Mouse (Mus musculus) c-Kit-positive CD71-negative TER-119-negative erythroid progenitor cells, embryonic 14.5 days (primary cell): ENCODE results near the gene Xylt1.

ENCODE experiments used
- DNase-seq: peaks from one replicate; pipeline ENCODE4 v3.0.0-alpha.2; 2013; ENCODE audit warnings: low read depth

Xylt1 gene

DNA sequence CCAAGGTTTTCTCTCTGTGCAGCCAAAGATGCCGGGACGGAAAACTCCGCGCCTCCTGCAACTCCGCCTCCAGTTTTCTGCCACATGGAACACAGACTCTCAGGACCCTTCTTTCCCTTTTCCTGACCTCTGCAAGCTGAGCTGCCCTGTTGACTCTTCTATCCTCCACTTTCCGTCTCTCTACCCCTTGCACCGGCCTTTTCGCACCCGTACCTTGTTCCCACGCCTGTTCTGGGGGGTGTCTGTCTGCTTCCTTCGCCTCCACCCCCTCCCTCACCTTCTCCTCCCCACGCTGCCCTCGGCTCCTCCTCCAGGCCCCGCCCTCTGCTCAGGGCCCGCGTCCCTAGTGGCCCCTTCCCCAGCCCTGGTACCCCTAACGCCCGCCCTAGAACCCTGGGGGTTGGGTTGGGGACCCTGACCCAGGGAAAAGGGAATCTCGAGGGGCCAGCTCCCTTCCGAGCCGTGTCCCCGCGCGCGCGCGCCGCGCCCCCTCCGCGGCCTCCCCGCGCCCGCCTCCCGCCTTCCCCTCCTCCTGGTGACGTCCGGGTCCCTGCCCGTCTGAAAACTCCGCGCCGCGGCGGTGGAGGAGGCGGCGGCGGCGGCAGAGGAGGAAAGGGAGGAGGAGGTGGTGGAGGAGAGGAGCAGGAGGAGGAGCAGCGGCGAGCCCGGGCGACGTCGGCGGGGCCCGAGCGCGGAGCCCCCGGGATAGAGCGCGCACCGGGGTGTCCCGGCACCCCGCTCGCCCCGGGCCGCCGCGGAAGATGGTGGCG is at the start of gene Xylt1:
Gene Xylt1, plus strand, starts transcription at position 562 of the 770 bp plus-strand sequence.
- no peak for DNase-seq

DNA sequence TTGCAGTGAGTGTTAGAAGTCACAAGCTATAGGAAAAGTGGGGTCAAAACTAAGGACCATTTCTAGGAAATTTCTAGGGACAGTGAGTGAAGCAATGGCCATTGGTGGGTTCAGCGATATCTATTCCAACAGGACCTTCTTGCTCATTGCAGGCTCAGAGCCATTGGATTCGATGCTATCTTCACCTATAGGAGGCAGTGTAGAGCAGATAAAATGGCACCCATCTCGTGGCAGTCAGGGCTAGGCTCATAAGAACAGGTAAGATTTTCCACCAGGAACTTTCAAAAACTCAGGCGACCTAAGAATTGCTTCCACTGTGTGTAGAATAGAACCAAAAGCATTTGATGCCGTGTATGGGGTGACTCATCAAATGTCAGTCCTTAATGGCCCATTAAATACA is 46.8 kb upstream of the Xylt1 start:
- no peak for DNase-seq

DNA sequence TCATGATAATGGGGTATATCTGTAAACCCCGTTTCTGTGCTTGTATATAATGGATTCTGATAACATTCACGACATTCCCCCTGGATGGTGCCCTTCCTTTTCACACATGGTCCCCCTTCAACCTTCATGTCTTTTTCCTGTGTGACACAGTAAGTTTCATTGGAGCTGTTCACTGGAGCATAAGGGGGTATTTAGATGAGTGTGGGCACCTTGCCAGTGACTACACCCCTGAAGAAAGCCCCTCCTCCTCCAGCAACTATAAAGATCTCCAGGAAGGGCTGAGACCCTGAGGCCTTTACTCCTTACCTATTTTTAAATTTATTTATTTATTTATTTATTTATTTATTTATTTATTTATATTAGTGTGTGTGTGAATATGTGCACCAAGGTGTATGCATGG is 24.5 kb upstream of the Xylt1 start:
- DNase-seq: no peak

DNA sequence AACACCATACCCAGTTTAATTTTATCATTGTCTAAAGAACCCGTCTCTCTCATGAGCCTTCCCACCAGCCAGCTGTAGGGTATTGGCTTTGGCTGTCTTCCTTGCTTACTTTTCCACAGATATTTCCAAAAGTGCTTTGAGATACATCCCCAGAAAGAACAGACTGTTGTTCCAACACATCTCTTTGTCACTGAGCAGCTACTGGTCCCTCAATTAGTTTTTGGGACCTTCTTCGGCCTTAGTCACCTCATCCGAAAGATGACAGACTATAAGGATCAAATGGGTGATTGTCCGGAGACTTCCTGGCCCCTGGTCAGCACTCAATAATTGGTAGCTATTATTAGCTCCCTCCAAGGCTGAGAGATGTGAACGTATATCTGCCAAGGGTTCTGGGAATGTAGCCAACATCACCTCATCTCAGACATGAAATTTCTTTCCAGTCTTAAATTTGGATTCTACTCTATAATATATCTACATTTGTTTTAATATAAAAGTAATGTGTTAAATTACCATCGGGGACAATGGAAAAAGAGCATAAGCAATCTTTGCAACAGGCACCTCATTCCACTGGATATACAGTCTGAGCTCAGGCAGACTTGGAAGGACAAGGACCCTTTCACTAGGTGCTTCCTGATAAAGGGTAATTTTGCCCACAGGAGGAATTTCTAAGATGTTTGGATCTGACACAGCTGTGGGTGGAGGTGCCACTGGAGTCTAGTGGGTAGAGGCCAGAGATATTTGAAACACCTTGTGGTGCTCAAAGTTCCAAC is 23.2 kb upstream of the Xylt1 start:
- no peak for DNase-seq

DNA sequence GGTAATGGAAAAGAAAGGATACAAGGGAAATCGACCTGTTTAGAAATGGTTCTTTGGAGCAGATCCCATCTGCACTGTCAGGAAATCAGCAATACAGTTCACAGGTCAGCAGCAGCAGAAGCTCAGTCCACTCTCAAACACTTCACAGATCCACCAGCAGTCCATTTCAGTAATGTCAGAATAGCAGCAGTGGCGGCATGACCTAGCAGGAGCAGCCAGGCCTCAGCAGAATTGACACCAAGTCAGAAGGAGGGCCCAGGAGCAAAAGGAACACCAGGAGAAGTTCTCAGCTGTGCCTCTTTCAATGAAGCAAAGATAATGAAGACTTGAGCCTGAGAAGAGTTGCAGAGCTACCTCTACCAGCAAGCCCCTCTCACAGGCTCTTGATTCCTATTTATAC is 19.5 kb upstream of the Xylt1 start:
- DNase-seq: no peak

DNA sequence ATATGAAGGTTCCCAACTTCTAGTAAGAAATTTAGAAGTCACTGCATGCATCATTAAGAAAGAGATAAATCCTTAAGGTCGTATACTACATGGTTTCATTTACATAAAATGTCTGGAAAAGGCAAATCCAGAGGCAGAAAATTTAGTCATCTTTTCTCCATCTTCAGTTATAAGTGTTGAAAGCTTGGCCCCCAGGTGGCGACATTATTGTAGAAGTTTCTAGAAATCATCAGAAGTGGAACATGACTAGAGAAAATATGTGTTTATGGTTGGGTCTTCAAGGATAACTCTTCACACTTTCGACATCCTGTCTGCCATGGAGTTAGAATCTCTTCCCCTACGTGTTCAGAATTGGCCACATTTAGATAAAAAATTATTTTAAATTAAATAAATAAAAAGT is 18.3 kb upstream of the Xylt1 start:
- DNase-seq: no peak

DNA sequence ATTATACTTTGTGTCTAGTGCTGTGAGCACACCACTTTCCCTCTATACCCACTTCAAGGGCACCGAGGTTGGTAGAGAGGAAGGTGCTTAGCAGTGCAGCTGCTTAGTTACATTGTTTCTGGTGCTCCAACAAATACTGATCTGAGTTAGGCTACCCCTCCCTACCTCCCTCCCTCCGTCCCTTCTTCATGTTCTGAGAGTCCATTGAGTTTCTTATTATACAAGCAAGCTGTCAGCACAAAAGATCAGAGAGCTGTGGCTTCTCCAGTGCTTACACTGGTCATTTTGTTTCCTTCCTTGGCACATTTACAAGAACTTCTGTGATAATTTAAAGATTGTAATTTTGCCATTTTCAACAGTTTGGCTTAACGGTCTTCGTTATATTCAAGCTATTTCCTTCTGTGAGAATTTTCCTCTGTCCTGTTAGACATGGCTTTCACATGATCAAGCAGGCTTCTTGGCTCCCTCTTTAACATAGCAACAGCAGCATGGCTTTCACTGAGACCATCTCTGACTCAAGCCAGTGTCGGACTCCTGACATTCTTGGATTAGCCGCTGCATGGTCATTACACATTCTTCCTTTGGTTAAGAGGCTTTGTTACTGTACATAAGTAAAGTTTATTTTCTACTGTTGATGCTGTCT is 12.0 kb upstream of the Xylt1 start:
- no peak for DNase-seq

DNA sequence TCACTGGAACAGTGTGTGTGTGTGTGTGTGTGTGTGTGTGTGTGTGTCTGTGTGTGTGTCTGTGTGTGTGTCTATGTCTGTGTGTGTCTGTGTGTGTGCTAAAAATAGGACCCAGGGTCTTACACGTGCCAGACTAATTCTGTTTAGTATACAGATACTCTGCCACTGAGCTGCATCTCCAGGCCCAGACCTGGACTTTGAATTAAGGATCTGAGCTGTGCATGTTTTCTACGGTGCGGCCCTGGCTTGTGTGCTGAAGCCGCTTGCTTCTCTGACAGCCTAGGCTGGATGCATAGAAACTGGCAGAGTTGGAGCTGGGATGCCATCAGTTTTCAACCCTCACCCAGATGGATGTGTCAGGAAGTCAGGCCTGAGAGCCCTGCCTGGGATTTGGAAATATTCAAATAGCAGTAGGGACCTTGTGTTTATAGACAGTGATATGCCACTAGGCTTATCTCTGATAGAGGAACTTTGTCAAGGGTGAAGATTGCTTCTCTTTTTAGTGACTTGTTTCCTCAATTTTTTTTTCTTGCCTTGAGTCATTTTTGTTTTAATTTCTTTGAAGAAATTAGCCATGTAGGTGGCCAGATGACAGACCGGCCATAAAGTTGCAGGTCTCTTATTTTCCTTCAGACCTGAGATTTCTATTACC is 11.4 kb upstream of the Xylt1 start:
- no peak for DNase-seq

DNA sequence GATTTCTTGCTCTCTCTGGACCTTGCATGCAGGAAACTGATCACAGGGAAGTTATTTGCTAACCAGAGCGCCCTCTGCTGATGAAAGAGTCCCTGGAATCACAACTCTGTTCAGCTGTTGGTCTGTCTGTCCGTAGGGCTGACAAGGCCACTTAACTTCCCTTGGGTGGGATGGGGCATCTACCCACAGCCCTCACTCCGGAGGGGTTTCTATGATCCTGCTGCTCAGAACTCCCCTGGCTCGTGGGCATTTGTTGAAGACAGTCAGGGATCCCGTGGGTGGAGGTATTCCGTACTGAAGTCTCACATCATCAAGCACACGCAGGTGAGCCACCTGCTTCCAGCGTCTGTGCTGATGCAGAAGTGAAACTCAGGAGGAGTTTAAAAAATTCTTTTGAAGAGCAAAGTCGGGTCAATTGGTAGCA is 4.9 kb upstream of the Xylt1 start:
- no peak for DNase-seq

DNA sequence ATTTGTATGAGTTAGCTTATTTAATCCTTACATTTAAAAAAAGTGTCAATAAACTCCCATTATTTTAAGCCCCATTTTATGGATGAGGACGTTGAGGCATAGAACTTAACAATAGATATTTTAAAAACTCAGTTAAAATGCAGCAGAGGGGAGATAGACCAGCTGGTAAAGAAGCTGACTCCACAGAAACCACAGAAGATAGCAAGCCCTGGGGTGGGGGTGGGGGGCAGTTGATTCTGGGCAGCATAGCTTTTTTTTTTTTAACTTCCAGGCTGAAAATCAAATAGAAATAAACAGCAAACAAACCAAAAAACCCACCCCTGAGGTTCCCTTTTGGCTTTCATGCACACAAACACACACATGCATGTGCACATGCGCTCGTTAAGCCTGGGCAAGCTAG is 3.6 kb upstream of the Xylt1 start:
- no peak for DNase-seq

DNA sequence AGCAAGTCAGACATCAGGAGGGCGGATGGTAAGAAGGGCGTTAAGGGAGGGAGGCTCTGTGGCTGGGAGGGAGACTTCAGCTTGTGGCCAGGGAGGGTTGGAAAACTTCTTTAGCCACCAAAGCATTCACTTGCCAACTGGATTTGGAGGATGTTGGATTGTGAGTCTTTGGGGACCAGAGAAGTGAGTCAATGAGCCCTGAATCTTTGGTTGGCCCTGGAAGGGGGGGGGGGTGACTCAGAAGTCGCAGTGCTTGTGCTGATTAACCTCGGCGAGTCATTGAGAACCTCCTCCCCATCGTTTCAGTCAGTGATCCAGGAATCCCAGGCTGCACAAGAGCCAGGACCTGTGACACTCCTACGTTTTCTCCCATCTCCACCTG is 752 bp upstream of the Xylt1 start:
- no peak for DNase-seq

DNA sequence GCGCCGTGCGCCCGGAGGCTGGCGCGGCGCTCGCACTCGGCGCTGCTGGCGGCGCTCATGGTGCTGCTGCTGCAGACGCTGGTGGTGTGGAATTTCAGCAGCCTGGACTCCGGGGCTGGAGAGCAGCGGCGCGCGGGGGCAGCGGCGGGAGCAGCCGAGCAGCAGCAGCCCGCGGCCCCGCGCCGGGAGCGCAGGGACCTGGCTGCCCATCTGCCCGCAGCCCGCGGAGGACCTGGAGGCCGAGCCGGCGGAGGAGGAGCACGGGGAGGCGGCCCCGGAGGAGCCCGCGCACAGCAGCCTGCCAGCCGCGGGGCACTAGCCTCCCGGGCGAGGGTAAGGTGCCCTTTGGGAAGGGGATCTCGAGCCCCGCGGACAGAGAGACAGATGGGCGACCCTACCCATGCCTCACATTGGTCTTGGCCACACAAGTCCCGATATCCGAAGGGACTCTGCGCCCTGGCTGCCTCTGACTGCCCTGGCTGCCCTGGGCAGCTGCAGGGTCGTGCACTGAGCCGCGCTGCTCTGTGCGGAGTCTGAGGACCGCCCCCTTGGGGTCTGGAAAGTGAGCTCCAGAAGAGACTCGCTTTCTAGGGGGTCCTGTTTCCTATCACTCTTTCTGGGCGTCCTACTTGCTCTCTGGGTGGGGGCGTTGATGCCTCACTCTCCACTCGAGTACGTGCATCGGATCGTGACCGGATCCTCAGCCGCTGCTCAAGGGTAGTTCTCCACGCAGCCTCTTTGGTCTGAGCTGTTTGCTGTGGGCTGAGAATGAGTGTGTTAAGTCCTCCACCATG is 606 bp downstream of the Xylt1 start:
- no peak for DNase-seq

DNA sequence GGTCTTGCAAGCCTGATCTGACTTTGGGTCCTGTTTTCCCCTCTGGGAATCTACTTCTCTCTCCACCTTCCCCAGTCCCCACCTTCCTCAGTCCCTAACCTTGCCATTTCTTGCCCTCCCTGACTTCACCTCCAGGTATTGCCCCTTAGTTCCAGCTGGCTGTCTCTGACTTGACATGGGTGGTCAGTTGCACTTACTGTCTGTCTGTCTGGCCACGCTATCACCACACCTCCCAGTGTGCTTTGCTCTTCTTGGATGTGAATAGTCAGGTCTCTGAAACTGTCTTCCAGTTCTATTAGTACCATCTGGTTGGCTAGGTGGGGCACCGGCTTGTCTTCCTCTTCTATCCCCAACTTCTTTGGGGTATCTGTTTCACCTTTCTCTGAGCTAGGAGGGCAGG is 1.2 kb downstream of the Xylt1 start:
- no peak for DNase-seq

DNA sequence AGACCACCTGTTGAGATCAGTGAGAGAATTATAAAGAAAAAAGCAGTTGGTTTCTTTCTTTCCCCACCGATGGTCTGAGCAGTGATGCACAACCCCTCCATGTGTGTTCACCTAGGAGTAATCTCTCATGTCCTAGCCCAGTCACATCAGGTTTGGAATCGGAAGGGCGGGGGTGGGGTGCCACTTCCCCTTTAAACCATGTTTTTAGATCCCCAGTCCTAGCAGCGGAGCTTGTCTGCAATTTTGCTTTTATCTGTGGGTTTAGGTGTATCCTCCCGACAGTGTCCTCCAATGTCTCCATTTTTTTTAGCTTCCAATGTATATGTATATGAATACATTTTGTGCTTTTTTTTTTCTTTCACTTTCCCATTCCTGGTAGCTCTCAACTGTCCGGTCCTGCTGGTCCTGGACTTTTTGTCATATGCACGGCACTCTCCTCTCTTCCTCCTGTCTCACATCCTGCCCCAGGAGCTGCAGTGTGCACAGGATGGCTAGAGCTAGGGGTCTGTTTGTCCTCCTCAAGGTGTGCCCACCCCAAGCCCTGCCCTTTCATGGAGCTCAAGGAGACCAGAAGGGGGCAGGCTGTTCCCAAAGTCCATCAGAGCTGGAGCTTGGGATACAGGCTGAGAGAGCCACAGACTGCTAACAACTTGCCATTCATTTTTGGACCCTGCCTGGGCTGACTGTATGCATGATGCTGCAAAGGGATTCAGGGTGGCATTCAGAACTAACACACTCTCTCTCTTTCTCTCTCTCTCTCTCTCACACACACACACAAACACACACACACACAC is 2.6 kb downstream of the Xylt1 start:
- no peak for DNase-seq

DNA sequence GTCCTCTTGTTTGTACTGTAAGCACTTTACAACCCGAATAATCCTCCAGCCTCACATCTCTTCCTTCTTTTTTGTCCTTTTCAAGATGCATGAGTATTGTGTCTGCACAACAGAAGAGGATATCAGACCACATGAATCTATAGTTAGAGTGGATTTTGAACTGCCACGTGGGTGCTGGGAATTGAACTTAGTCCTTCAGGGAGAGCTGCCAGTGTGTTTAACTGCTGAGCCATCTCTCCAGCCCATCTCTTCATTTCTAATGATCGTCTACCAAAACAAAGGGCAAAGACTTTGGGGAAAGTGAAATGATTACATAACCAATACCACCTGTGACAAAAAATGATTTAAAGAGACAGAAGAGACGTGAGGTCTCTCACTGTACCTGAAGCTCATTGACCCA is 5.6 kb downstream of the Xylt1 start:
- no peak for DNase-seq

DNA sequence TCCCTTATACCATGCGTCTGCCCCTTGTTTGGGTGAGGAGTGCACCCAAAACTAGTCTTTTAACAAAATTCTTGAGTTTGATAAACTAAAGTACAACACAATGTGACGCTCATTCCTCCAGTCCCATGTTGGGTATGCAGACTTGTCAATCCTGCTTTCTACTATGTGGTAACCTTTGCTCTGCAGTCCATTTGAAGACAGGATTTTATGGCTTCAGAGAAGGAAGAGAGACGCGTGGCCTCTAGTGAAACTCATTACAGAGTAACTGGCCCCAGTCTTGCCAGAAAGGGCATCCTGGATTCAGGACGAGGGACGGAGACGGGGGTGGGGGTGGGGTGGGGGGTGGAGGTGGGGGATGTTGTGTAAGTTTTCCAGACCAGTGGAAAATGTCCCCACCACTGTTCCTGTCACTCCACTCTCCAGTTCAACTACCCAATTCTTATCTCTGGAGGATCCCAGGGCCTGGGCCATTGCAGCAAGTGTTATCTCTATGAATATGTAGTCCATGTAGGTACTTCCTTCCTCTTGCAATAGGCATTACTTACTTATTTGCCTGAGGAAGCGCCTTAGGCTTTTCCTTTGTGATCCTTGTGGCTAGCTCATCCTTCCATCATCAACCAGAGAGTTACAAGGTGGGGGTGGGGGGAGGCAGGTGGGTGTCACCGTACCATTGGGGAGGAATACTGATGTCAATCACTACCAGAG is 7.7 kb downstream of the Xylt1 start:
- no peak for DNase-seq

DNA sequence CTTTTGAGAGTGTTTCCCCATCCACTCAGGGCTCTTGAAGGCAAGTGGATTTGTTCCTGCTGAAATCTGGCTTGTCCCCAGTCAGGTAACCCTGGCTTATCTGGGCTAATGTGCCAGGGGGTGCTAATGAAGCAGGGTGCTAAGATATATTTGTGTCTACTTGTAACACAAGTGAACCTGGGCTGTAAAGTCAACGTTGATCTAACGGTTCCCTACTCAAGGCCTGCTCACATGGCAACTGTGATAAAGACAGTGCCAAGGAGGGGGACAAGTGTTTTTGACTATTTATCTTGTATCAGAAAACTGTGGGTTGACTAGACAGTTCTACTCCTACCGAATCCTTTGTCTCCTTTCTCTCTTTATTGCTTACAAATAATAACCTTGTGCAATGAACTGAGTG is 8.3 kb downstream of the Xylt1 start:
- DNase-seq: no peak

DNA sequence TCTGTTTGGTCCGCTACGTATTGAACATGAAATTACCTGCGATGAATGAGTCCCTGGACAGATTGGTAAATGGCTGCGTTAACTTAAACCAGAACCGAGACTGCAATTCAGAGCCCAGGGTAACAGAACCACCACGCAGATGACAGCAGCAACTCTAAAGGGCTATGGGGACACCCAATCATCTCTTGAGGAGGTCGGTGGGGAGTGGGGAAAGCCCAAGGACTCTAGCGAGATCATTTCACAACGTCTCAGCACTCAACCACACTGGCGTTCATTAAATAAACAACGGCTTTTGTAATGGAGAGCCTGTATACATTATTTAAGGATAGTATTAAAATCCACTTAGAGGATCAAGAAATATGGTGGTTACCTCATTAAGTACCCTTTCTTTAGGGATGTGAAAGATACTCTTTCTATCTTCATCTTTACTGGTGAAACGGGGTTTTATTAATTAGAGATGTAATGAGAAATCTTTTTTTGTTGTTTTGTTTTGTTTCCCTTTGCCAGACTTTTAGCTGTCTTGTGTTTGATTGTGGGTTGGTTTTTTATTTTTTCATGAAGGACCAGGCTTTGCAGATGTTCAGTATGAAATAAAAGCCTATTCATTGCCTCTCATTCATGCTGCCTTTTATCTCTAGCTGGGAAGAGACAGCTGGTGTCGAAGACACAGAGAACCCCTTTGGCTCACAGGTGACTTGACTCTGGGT is 12.2 kb downstream of the Xylt1 start:
- no peak for DNase-seq

DNA sequence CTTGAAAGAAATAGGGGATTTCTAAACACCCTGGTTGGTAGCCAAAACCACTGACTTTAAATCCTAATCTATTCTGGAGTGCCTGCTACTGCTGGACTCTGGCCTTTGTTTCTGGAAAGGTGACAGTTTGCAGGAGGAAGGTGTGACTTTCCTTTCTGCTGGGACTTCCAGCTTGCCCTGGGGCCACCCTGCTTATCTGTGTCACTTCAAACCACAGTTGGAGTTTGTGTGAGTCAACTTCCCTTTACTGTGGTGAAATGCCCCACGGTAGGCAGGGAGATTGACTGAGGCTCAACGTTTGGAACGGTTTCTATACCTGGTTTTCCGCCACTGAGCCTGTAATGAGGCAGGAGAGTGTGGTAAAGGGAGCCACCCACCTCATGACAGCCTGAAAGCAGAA is 13.2 kb downstream of the Xylt1 start:
- peak; percentile 73 for DNase-seq

DNA sequence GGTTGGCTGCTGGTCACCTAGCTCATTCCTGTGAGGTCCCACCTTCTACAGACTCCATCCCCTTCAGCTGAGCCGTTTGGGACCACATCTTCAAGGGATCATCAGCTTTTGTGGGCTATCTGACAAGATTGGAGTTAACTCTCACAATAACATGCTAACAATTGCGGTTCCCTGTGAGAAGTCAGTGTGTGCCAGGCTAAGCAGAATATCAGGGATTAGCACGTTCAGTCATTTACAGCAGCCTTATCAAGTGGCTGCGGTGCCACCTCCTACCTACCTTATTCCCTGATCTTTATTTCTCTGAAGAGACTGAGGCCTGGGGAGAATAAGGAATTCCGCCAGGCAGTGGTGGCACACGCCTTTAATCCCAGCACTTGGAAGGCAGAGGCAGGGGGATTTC is 13.6 kb downstream of the Xylt1 start:
- DNase-seq: no peak
